Mouse (Mus musculus) embryonic fibroblast, embryonic 13.5 days (primary cell): ENCODE results near the gene Lgals3bp.

Source experiments
- CTCF ChIP-seq: IDR thresholded peaks from 2 replicates; pipeline ENCODE4 v1.5.1; 2011; ENCODE audit warnings: mild to moderate bottlenecking, control low read depth, low read length, moderate library complexity, borderline replicate concordance; ENCODE audit not compliant: insufficient read depth
- POLR2A ChIP-seq: IDR thresholded peaks from 2 replicates; pipeline ENCODE4 v1.6.1; 2011; ENCODE audit warnings: low read depth, mild to moderate bottlenecking, control low read depth, low read length, moderate library complexity

- no peak for TF ChIP-seq CTCF
- TF ChIP-seq POLR2A = no peak
Observed at GRCm38 (mm10) chr11:118442691-118443090, 40.8 kb upstream of the Lgals3bp start.
